Mouse (Mus musculus) urinary bladder, postnatal 25 days (tissue): ENCODE results near the gene Nt5c3.
"Not testable (repeated sequence)": the region's sequence is repeated elsewhere in the genome, so short reads cannot be mapped to it uniquely, and the experiment has no call there.

Experiments used
- DNase-seq: peaks from one replicate; pipeline ENCODE4 v3.0.0; 2022; ENCODE audit warnings: low spot score

Nt5c3 gene

GRCm38 (mm10) chr6:56904330-56904729, 19.4 kb downstream of the Nt5c3 start:
- no peak for DNase-seq

GRCm38 (mm10) chr6:56903831-56904230, 19.9 kb downstream of the Nt5c3 start:
- no peak for DNase-seq

- DNase-seq, result no peak
Measured at GRCm38 (mm10) chr6:56902606-56903520, 20.9 kb downstream of the Nt5c3 start.

- peak; percentile 57 for DNase-seq
Measured at GRCm38 (mm10) chr6:56901824-56902386, 21.8 kb downstream of the Nt5c3 start.

- DNase-seq, result no peak
Measured at GRCm38 (mm10) chr6:56901336-56901735, 22.4 kb downstream of the Nt5c3 start.

GRCm38 (mm10) chr6:56899601-56900000, 24.1 kb downstream of the Nt5c3 start:
- no peak for DNase-seq

GRCm38 (mm10) chr6:56890762-56891161, 33.0 kb downstream of the Nt5c3 start:
- DNase-seq, result no peak

- DNase-seq, result no peak
Measured at GRCm38 (mm10) chr6:56888561-56888960, 35.2 kb downstream of the Nt5c3 start.

GRCm38 (mm10) chr6:56879352-56879955, 44.3 kb downstream of the Nt5c3 start:
- no peak for DNase-seq

GRCm38 (mm10) chr6:56877985-56878384, 45.7 kb downstream of the Nt5c3 start:
- no peak for DNase-seq

GRCm38 (mm10) chr6:56876870-56877269, 46.9 kb downstream of the Nt5c3 start:
- DNase-seq, result no peak

GRCm38 (mm10) chr6:56870027-56870426, 53.7 kb downstream of the Nt5c3 start:
- no peak for DNase-seq

- DNase-seq, result no peak
Measured at GRCm38 (mm10) chr6:56868565-56868964, 55.2 kb downstream of the Nt5c3 start.

- DNase-seq, result not testable (repeated sequence)
Measured at GRCm38 (mm10) chr6:56866899-56867298, 56.8 kb downstream of the Nt5c3 start.

GRCm38 (mm10) chr6:56860205-56860848, 63.4 kb downstream of the Nt5c3 start:
- no peak for DNase-seq

GRCm38 (mm10) chr6:56856748-56857147, 67.0 kb downstream of the Nt5c3 start:
- no peak for DNase-seq

- DNase-seq, result no peak
Measured at GRCm38 (mm10) chr6:56854803-56855202, 68.9 kb downstream of the Nt5c3 start.

GRCm38 (mm10) chr6:56850315-56850714, 73.4 kb downstream of the Nt5c3 start:
- DNase-seq, result no peak

GRCm38 (mm10) chr6:56848974-56849373, 74.8 kb downstream of the Nt5c3 start:
- no peak for DNase-seq

- no peak for DNase-seq
Measured at GRCm38 (mm10) chr6:56844365-56844764, 79.4 kb downstream of the Nt5c3 start.

GRCm38 (mm10) chr6:56843229-56843628, 80.5 kb downstream of the Nt5c3 start:
- DNase-seq, result no peak

- no peak for DNase-seq
Measured at GRCm38 (mm10) chr6:56837621-56838020, 86.1 kb downstream of the Nt5c3 start.

- no peak for DNase-seq
Measured at GRCm38 (mm10) chr6:56837166-56837565, 86.6 kb downstream of the Nt5c3 start.
